Mouse (Mus musculus) heart, postnatal 25 days (tissue): ENCODE results near the gene Myg1. TPM values are rescaled to one million over a fixed set of nuclear protein-coding genes. Genes with fewer than 3 reads are reported as not detected.
A peak's percentile ranks its signal among the peaks of the same experiment; 100 is the strongest.

Source experiments
- DNase-seq: peaks from one replicate; pipeline ENCODE4 v3.0.0; 2022; ENCODE audit warnings: low spot score
- intact Hi-C: fragments of 180-260 bp; cut with DNase I; formaldehyde crosslinking; loops from one replicate; pipeline ENCODE4 v1.15.1; 2025
- total RNA-seq, 2 experiments: library from RNA; stranded (reverse); gene quantifications; 2 replicates each; pipeline ENCODE4 v1.2.3; 2021

Myg1 gene
- total RNA-seq, 2 experiments from 2014 or later = 21.3 to 23.1 TPM

DNA sequence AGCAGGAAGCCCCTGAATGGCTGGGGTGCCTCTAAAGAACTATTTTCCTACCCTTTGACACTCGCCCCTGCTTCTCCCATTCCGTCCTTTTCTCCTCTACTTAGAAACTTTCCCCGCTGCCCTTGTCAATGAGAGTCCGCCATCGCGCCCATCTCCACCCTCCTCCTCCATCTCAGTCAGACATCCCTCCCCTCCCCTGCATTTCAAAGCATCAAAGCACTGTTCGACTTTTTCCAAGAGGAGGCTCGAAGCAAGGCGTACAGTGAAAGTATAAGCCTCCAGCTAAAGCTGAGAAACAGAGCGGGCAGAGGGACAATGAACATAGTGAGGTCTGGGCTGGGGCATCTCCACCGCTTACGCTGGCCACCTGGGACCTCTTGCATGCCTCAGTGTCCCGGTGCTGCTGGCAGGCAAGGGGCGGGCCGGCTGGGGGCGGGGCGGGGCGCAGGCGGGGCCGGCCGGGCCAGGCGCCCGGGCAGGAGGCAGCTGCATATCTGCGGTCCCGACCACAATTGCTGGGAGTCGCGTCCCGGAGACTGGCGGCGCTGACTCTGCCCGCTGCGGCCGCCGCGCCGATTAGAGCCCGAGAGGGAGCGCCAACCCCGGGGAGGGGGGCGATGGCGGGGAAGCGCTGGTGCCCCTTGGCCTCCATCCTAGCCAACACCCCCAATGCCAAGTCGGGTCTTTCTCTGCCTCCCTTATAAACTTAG lies 45.1 kb downstream of the Myg1 start:
- peak; percentile 40 for DNase-seq
- intact Hi-C loops = loop anchor here (2.0 to 5.0 kb wide), 4 partner anchors 26 to 146 kb away; partner anchors contain the start of genes Aaas and Npff

DNA sequence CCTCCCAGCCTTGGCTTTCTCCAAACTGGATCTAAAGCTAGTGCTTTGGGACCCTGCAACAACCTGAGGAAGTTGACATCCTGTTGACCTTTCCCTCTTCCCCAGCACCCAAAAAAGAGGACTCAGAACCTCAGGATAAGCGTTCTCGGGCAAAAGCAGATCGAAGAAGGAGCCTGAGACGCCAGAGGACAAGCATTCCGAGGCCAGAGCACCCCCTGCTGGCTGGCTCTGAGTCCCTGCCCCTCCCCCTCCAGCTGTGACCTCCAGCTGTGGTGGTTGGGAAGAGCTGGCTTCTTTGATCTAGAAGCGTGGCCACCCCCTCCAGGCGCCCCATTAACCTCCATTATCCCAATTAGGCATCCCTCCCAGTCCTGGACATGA lies 45.6 kb downstream of the Myg1 start:
- peak; percentile 80 for DNase-seq
- intact Hi-C loops = loop anchor here (2.0 to 5.0 kb wide), 4 partner anchors 26 to 145 kb away; partner anchors contain the start of genes Aaas and Npff

DNA sequence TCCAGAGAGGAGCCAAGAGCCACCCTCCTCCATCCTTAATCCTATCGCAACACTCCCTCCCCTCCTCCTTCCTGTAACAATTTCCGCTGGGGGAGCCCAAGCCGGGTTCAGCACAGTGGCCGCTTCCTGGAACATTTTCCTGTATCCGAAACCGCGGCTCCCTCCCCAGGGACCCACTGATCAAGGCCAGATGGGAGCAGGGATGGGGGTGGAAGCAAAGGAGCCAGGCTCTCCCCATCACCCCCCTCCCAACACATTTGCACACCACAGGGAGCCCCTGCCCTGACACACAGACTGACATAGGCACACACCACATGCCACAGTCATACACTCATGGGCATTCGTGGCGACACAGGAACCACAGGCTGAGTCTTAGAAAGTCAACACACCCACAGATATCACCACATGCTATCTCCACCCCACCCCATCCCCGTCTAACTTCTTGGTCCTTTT lies 46.3 kb downstream of the Myg1 start:
- intact Hi-C loops = loop anchor here (2.0 to 5.0 kb wide), 4 partner anchors 27 to 144 kb away; partner anchors contain the start of genes Aaas and Npff

DNA sequence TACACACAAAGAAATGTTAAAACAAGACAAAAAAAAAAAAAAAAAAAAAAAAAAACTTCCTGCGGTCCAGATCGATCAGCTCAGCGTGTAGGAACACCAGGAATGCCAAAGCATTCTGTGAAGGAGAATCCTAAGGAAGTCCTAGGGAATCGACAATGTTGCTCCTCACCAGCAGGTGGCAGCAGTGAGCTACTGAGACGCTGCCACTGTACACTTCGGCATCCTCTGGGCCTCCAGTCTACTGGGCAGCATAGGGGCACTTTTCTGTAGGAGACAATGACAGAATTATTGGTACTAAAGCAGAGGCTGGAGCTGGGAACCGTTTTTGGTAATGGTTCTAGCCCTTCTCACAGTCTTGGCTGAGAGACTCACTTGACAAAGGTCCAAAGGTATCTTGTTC lies 50.1 kb downstream of the Myg1 start:
- peak; percentile 66 for DNase-seq
- intact Hi-C loops = loop anchor here (1.0 kb wide), 2 partner anchors 40 to 61 kb away; no protein-coding TSS in a partner anchor

More for the DNA sequence above, 46.3 kb downstream of the Myg1 start:
- peak; percentile 68 for DNase-seq

DNA sequence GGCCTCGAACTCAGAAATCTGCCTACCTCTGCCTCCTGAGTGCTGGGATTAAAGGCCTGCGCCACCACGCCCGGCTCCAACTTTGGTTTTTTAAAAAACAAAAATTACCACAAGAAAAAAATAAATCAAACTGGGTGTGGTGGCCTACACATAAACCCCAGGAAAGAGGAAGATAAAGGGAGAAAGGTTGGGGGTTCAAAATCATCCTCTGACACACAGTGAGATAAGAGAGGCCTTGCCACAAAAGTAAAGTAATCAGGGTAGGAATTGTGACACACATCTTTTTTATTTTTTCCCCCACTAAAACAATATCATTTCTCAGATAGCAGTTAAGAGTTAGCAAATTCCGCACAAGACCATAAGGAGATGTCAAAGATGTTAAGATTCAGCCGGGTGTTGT lies 52.2 kb downstream of the Myg1 start:
- intact Hi-C loops = no loop called here
- no peak for DNase-seq

DNA sequence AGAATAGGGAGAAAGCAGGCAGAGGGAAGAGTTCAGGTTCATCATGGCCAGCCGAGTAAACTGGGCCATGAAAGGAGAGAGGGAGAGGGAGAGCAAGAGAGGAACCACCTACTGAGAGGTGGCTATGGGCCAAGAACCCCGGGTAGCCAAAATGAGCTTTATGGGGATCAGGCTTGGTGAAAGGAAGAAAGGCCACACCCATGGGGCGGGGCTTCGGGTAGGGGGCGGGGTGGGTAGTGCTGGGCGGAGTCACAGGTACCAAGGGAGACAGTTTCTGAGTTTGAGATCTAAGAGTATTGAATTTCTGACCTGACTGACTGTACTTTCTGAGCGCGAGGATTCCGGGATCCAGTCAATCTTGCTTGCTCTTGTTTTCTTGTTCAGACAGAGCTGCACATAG lies 55.1 kb downstream of the Myg1 start:
- no peak for DNase-seq
- intact Hi-C loops = no loop called here

Other genes with a start within 250 kb of the Myg1 start
- 100 to 1,000 TPM in 1 of 2 experiments, 10 to 100 TPM in 1; 98.6 to 118 TPM for gene Tns2, start 231.3 kb upstream of the Myg1 start, total RNA-seq
- gene Spryd3, start 195.5 kb upstream of the Myg1 start, total RNA-seq = 10 to 100 TPM; 13.2 to 15.1 TPM
- 10 to 100 TPM; 38.3 to 43.6 TPM for gene Igfbp6, start 187.3 kb upstream of the Myg1 start, total RNA-seq
- gene Soat2, start 181.2 kb upstream of the Myg1 start, total RNA-seq = under 1 TPM in 1 of 2 experiments, not detected in 1; 0.11 TPM
- gene Zfp740, start 128.5 kb upstream of the Myg1 start, total RNA-seq = 10 to 100 TPM; 34.0 to 35.2 TPM
- gene Csad, start 127.0 kb upstream of the Myg1 start, total RNA-seq = 10 to 100 TPM; 15.7 to 16.3 TPM
- gene Itgb7, start 99.8 kb upstream of the Myg1 start, total RNA-seq = 1 to 10 TPM; 1.3 TPM
- 10 to 100 TPM; 17.0 to 20.8 TPM for gene Rarg, start 74.2 kb upstream of the Myg1 start, total RNA-seq
- not detected for gene Gm9918, start 61.1 kb upstream of the Myg1 start, total RNA-seq
- 10 to 100 TPM; 15.5 to 18.5 TPM for gene Mfsd5, start 52.3 kb upstream of the Myg1 start, total RNA-seq
- 1 to 10 TPM in 1 of 2 experiments, under 1 TPM in 1; 0.65 to 1.9 TPM for gene Espl1, start 35.4 kb upstream of the Myg1 start, total RNA-seq
- 100 to 1,000 TPM; 284 to 288 TPM for gene Pfdn5, start 5.6 kb upstream of the Myg1 start, total RNA-seq
- 10 to 100 TPM; 10.2 to 11.2 TPM for gene Aaas, start 19.1 kb downstream of the Myg1 start, total RNA-seq
- not detected for gene Sp7, start 35.5 kb downstream of the Myg1 start, total RNA-seq
- 10 to 100 TPM; 42.7 to 44.4 TPM for gene Sp1, start 74.4 kb downstream of the Myg1 start, total RNA-seq
- under 1 TPM; 0.68 to 0.84 TPM for gene Amhr2, start 113.7 kb downstream of the Myg1 start, total RNA-seq
- 10 to 100 TPM; 20.6 to 21.0 TPM for gene Prr13, start 127.3 kb downstream of the Myg1 start, total RNA-seq
- 100 to 1,000 TPM; 458 to 504 TPM for gene Pcbp2, start 138.8 kb downstream of the Myg1 start, total RNA-seq
- gene Gm10337, start 172.0 kb downstream of the Myg1 start, total RNA-seq = not detected
- gene Map3k12, start 185.4 kb downstream of the Myg1 start, total RNA-seq = 1 to 10 TPM; 3.2 to 4.5 TPM
- gene Tarbp2, start 186.5 kb downstream of the Myg1 start, total RNA-seq = 10 to 100 TPM; 46.6 to 47.6 TPM
- 1 to 10 TPM; 2.5 to 2.8 TPM for gene Npff, start 193.2 kb downstream of the Myg1 start, total RNA-seq